Mouse (Mus musculus): Measurements from ENCODE around the gene Kif14. TPM values are rescaled to one million over a fixed set of nuclear protein-coding genes. Genes with fewer than 3 reads are reported as not detected.

Gene Kif14
- polyA plus RNA-seq, 1 experiment: 0.34 TPM

GRCm38 (mm10) chr1:136563149-136563548 is 97.0 kb downstream of the Kif14 start:
- 88% methylated on average over 11 of the region's 11 CpGs for WGBS
- TF ChIP-seq POLR2A (IDR thresholded peaks at IDR 0.05; ENCODE audit: low read depth, low read length) (no peak), CTCF (IDR thresholded peaks at IDR 0.05; ENCODE audit: extremely low read depth, insufficient read length, insufficient replicate concordance, low read depth, low read length) (no peak)

DNA sequence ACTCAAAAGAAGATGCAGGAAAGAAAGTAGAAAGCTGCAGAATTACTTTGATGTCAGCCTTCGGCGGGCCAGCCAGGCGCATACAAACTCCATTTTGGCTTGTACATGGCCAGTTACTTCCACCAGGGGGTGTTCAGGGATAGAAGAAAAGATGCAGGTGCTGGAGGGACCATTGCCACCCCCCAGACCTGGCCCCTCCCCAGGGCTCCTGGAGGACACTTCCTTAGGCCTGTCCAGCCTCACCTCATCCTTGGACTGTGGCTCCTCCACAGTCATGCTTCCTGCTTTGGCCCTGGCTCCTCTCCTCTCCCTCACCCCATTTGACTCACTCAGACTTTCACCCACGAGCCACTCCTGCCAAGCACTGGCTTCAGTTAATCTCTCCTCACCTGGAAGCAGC is 98.8 kb downstream of the Kif14 start:
- no peaks in the 10 kb centered on the region for H3K36me3 ChIP-seq (ENCODE audit: control insufficient read depth, insufficient read depth, low read length)
- no peaks in the 10 kb centered on the region for H3K27me3 ChIP-seq (ENCODE audit: control insufficient read depth, insufficient read depth, low read length)
- WGBS: 71% methylated on average over 4 of the region's 4 CpGs
- H3K4me3 ChIP-seq (ENCODE audit: low read depth, low read length): no peak overlapping the region
- peaks cover 14% of the 10 kb centered on the region for H3K4me1 ChIP-seq (ENCODE audit: control insufficient read depth, insufficient read depth, insufficient read length, low read length)
- no peak overlapping the region for H3K27ac ChIP-seq (ENCODE audit: insufficient read depth, low read depth, low read length)
- TF ChIP-seq CTCF (IDR thresholded peaks at IDR 0.05; ENCODE audit: extremely low read depth, insufficient read length, insufficient replicate concordance, low read depth, low read length) (0 out of 2 replicates have a peak, but pooled peaks have one; percentile 14), POLR2A (IDR thresholded peaks at IDR 0.05; ENCODE audit: low read depth, low read length) (no peak)

More at GRCm38 (mm10) chr1:136563149-136563548, 97.0 kb downstream of the Kif14 start:
- H3K27me3 ChIP-seq (ENCODE audit: control insufficient read depth, insufficient read depth, low read length): no peaks in the 10 kb centered on the region
- H3K36me3 ChIP-seq (ENCODE audit: control insufficient read depth, insufficient read depth, low read length): no peaks in the 10 kb centered on the region
- peaks cover 8% of the 10 kb centered on the region for H3K4me1 ChIP-seq (ENCODE audit: control insufficient read depth, insufficient read depth, insufficient read length, low read length)
- H3K27ac ChIP-seq (ENCODE audit: insufficient read depth, low read depth, low read length): no peak overlapping the region
- no peak overlapping the region for H3K4me3 ChIP-seq (ENCODE audit: low read depth, low read length)

- WGBS: 89% methylated on average over 5 of the region's 5 CpGs
- TF ChIP-seq CTCF (IDR thresholded peaks at IDR 0.05; ENCODE audit: extremely low read depth, insufficient read length, insufficient replicate concordance, low read depth, low read length) (no peak), POLR2A (IDR thresholded peaks at IDR 0.05; ENCODE audit: low read depth, low read length) (no peak)
- Histone ChIP-seq H3K4me1 (ENCODE audit: control insufficient read depth, insufficient read depth, insufficient read length, low read length) (peaks cover 14% of the 10 kb centered on the region), H3K36me3 (ENCODE audit: control insufficient read depth, insufficient read depth, low read length) (no peaks in the 10 kb centered on the region), H3K27me3 (ENCODE audit: control insufficient read depth, insufficient read depth, low read length) (no peaks in the 10 kb centered on the region), H3K4me3 (ENCODE audit: low read depth, low read length) (no peak overlapping the region), H3K27ac (ENCODE audit: insufficient read depth, low read depth, low read length) (no peak overlapping the region)
Measured at GRCm38 (mm10) chr1:136566386-136566785, 100.2 kb downstream of the Kif14 start.

DNA sequence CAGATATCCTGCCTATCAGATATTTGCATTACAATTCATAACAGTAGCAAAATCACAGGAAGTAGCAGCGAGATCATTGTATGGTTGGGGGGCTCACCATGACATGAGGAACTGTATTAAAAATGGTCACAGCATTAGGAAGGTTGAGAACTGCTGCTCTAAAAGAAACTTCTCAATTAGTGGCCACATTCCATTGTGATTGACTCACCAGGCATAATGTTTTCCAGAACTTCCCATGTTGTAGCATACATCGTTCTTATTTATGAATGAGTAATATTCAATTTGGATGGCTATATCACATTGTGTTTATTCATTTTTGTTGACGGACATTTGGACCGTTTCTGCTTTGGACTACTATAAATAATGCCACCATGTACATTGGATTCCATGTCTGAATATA is 101.5 kb downstream of the Kif14 start:
- no peaks in the 10 kb centered on the region for H3K27me3 ChIP-seq (ENCODE audit: control insufficient read depth, insufficient read depth, low read length)
- 84% methylated on average over 4 of the region's 4 CpGs for WGBS
- TF ChIP-seq CTCF (IDR thresholded peaks at IDR 0.05; ENCODE audit: extremely low read depth, insufficient read length, insufficient replicate concordance, low read depth, low read length) (no peak), POLR2A (IDR thresholded peaks at IDR 0.05; ENCODE audit: low read depth, low read length) (no peak)
- H3K27ac ChIP-seq (ENCODE audit: insufficient read depth, low read depth, low read length): no peak overlapping the region
- no peak overlapping the region for H3K4me3 ChIP-seq (ENCODE audit: low read depth, low read length)
- peaks cover 14% of the 10 kb centered on the region for H3K4me1 ChIP-seq (ENCODE audit: control insufficient read depth, insufficient read depth, insufficient read length, low read length)
- no peaks in the 10 kb centered on the region for H3K36me3 ChIP-seq (ENCODE audit: control insufficient read depth, insufficient read depth, low read length)

GRCm38 (mm10) chr1:136568738-136569194 is 102.6 kb downstream of the Kif14 start:
- H3K27ac ChIP-seq (ENCODE audit: insufficient read depth, low read depth, low read length): 0 out of 2 replicates have a peak overlapping the region, but pooled peaks have one; percentile 44
- TF ChIP-seq CTCF (IDR thresholded peaks at IDR 0.05; ENCODE audit: extremely low read depth, insufficient read length, insufficient replicate concordance, low read depth, low read length) (no peak), POLR2A (IDR thresholded peaks at IDR 0.05; ENCODE audit: low read depth, low read length) (no peak)
- no peak overlapping the region for H3K4me3 ChIP-seq (ENCODE audit: low read depth, low read length)
- no peaks in the 10 kb centered on the region for H3K27me3 ChIP-seq (ENCODE audit: control insufficient read depth, insufficient read depth, low read length)
- no peaks in the 10 kb centered on the region for H3K36me3 ChIP-seq (ENCODE audit: control insufficient read depth, insufficient read depth, low read length)
- H3K4me1 ChIP-seq (ENCODE audit: control insufficient read depth, insufficient read depth, insufficient read length, low read length): peaks cover 14% of the 10 kb centered on the region
- 92% methylated on average over 11 of the region's 11 CpGs for WGBS

- Histone ChIP-seq H3K4me3 (ENCODE audit: low read depth, low read length) (no peak overlapping the region), H3K36me3 (ENCODE audit: control insufficient read depth, insufficient read depth, low read length) (no peaks in the 10 kb centered on the region), H3K4me1 (ENCODE audit: control insufficient read depth, insufficient read depth, insufficient read length, low read length) (peaks cover 14% of the 10 kb centered on the region), H3K27ac (ENCODE audit: insufficient read depth, low read depth, low read length) (peak overlapping the region; percentile 44; the same call in 1 of the 2 replicates), H3K27me3 (ENCODE audit: control insufficient read depth, insufficient read depth, low read length) (no peaks in the 10 kb centered on the region)
- TF ChIP-seq POLR2A (IDR thresholded peaks at IDR 0.05; ENCODE audit: low read depth, low read length) (no peak), CTCF (IDR thresholded peaks at IDR 0.05; ENCODE audit: extremely low read depth, insufficient read length, insufficient replicate concordance, low read depth, low read length) (no peak)
- 84% methylated on average over 8 of the region's 8 CpGs for WGBS
Measured at GRCm38 (mm10) chr1:136569206-136569605, 103.1 kb downstream of the Kif14 start.

GRCm38 (mm10) chr1:136569626-136570297 is 103.6 kb downstream of the Kif14 start:
- no peaks in the 10 kb centered on the region for H3K36me3 ChIP-seq (ENCODE audit: control insufficient read depth, insufficient read depth, low read length)
- H3K27me3 ChIP-seq (ENCODE audit: control insufficient read depth, insufficient read depth, low read length): no peaks in the 10 kb centered on the region
- H3K27ac ChIP-seq (ENCODE audit: insufficient read depth, low read depth, low read length): peak overlapping the region; percentile 44; the same call in 1 of the 2 replicates
- H3K4me1 ChIP-seq (ENCODE audit: control insufficient read depth, insufficient read depth, insufficient read length, low read length): peaks cover 14% of the 10 kb centered on the region
- no peak overlapping the region for H3K4me3 ChIP-seq (ENCODE audit: low read depth, low read length)
- WGBS: 49% methylated on average over 20 of the region's 20 CpGs
- TF ChIP-seq POLR2A (IDR thresholded peaks at IDR 0.05; ENCODE audit: low read depth, low read length): no peak
- TF ChIP-seq CTCF (IDR thresholded peaks at IDR 0.05; ENCODE audit: extremely low read depth, insufficient read length, insufficient replicate concordance, low read depth, low read length): no peak

Data from small intestine, adult 2 months (tissue).